Mouse (Mus musculus): Measurements from ENCODE around the gene Prok1.

- TF ChIP-seq POLR2A (IDR thresholded peaks at IDR 0.05; ENCODE audit: insufficient read depth, low read depth, low read length) = peak; percentile 54; the same call in 1 of the 2 replicates
- TF ChIP-seq CTCF (IDR thresholded peaks at IDR 0.05) = no peak
Observed at GRCm38 (mm10) chr3:107252035-107252434, 12.5 kb upstream of the Prok1 start.

All from heart, adult 2 months (tissue).